ENCODE assay signal across 9 mouse cellular contexts in genomic region chr7:97790272-97790671, GRCm38 (mm10). TPM values are rescaled to one million over a fixed set of nuclear protein-coding genes. Genes with fewer than 3 reads are reported as not detected.
DNase-seq lines count a peak whose midpoint lies in the region; ATAC-seq and TF ChIP-seq lines count a peak whose summit lies in the region.
"Had no signal": no experiment of that assay in that cellular context is flagged by ENCODE, and none has a peak within 500 bp of the region (broad histone marks: within the 10 kb centered on the region; RNA-seq: fewer than 3 reads in every experiment).

No protein-coding gene starts in this region.

- WGBS in forebrain, embryonic 12.5 days: 54% methylated on average over 2 of the region's 2 CpGs
- WGBS in intestine, postnatal 0 days: 36% methylated on average over 2 of the region's 2 CpGs
- 37% methylated on average over 2 of the region's 2 CpGs for WGBS in neural tube, embryonic 12.5 days

- peak overlapping the region; percentile 71; the same call in 1 of the 2 replicates for H3K27ac ChIP-seq in layer of hippocampus, adult 2 months
- no peak overlapping the region for H3K27ac ChIP-seq in forebrain, embryonic 12.5 days
- no peak overlapping the region for H3K27ac ChIP-seq in intestine, postnatal 0 days (ENCODE audit: low read depth, low read length)
- no peak overlapping the region for H3K27ac ChIP-seq in neural tube, embryonic 12.5 days
- H3K27ac ChIP-seq: embryonic facial prominence, embryonic 12.5 days had no signal

- no peaks in the 10 kb centered on the region for H3K9me3 ChIP-seq in forebrain, embryonic 12.5 days
- no peaks in the 10 kb centered on the region for H3K9me3 ChIP-seq in intestine, postnatal 0 days (ENCODE audit: control insufficient read depth)
- H3K9me3 ChIP-seq in neural tube, embryonic 12.5 days: no peaks in the 10 kb centered on the region
- H3K9me3 ChIP-seq: embryonic facial prominence, embryonic 12.5 days had no signal

- peak overlapping the region; percentile 26; the same call in 1 of the 2 replicates for H3K4me3 ChIP-seq in layer of hippocampus, adult 2 months
- no peak overlapping the region for H3K4me3 ChIP-seq in forebrain, embryonic 12.5 days (replicated peaks)
- H3K4me3 ChIP-seq in intestine, postnatal 0 days (ENCODE audit: low read depth, low read length): no peak overlapping the region
- no peak overlapping the region for H3K4me3 ChIP-seq in neural tube, embryonic 12.5 days

- no peak for ATAC-seq in forebrain, embryonic 12.5 days (ENCODE audit: low FRiP score)
- ATAC-seq in intestine, postnatal 0 days: peak; percentile 49
- no peak for ATAC-seq in neural tube, embryonic 12.5 days (ENCODE audit: low FRiP score, low read depth)

- DNase-seq in layer of hippocampus, adult 2 months (ENCODE audit: low spot score in 2 of 2): no peak
- no peak for DNase-seq in layer of hippocampus, postnatal 14 days (ENCODE audit: low spot score in 2 of 2)
- DNase-seq in gastrocnemius, postnatal 25 days: no peak
- DNase-seq in adrenal gland, adult 18-20 months (ENCODE audit: low spot score in 2 of 2): no peak
- no peak for DNase-seq in cerebellum, postnatal 10 days

- H3K4me1 ChIP-seq in forebrain, embryonic 12.5 days: peaks cover 17% of the 10 kb centered on the region
- no peaks in the 10 kb centered on the region; the same call in 1 of the 2 replicates for H3K4me1 ChIP-seq in intestine, postnatal 0 days (replicated peaks; ENCODE audit: control insufficient read depth, insufficient read depth, low read length)
- peaks cover 17% of the 10 kb centered on the region for H3K4me1 ChIP-seq in neural tube, embryonic 12.5 days

- no peak for TF ChIP-seq CTCF in layer of hippocampus, adult 2 months (conservative IDR thresholded peaks at IDR 0.05)
- TF ChIP-seq CTCF in intestine, postnatal 0 days (IDR thresholded peaks at IDR 0.05; ENCODE audit: low read depth): no peak

- H3K27me3 ChIP-seq in forebrain, embryonic 12.5 days: peaks cover 10% of the 10 kb centered on the region; the same call in 1 of the 2 replicates
- H3K27me3 ChIP-seq in intestine, postnatal 0 days (replicated peaks; ENCODE audit: control insufficient read depth, insufficient read depth, low read length): no peaks in the 10 kb centered on the region
- no peaks in the 10 kb centered on the region for H3K27me3 ChIP-seq in neural tube, embryonic 12.5 days (replicated peaks)

- peak overlapping the region; percentile 89; the same call in 1 of the 2 replicates for H3K4me2 ChIP-seq in forebrain, embryonic 12.5 days
- H3K4me2 ChIP-seq in intestine, postnatal 0 days (replicated peaks; ENCODE audit: low read depth): peak overlapping the region; percentile 98; the same call in 1 of the 2 replicates
- peak overlapping the region; percentile 91 for H3K4me2 ChIP-seq in neural tube, embryonic 12.5 days (replicated peaks)

- H3K36me3 ChIP-seq in forebrain, embryonic 12.5 days (replicated peaks): no peaks in the 10 kb centered on the region
- no peaks in the 10 kb centered on the region for H3K36me3 ChIP-seq in intestine, postnatal 0 days (ENCODE audit: control insufficient read depth, insufficient read depth)
- no peaks in the 10 kb centered on the region for H3K36me3 ChIP-seq in neural tube, embryonic 12.5 days
- H3K36me3 ChIP-seq: embryonic facial prominence, embryonic 12.5 days had no signal

- no peak overlapping the region for H3K9ac ChIP-seq in forebrain, embryonic 12.5 days
- no peak overlapping the region for H3K9ac ChIP-seq in intestine, postnatal 0 days (ENCODE audit: low read depth, low read length)
- H3K9ac ChIP-seq in neural tube, embryonic 12.5 days: no peak overlapping the region
- H3K9ac ChIP-seq: embryonic facial prominence, embryonic 12.5 days had no signal

RNA-seq across cellular contexts. Expression of gene Pak1, which starts 1.9 kb away (rescaled TPM):
- 100 to 1,000 TPM; 209 to 219 TPM for total RNA-seq in layer of hippocampus, adult 2 months (2021)
- 100 to 1,000 TPM; 170 to 195 TPM for total RNA-seq in layer of hippocampus, postnatal 14 days (2021)
- 91.2 and 96.3 TPM in 2 replicates for polyA plus RNA-seq in forebrain, embryonic 12.5 days (2016; fragmentation: Nextera tagmentation; extraction: Ambion mirVana)
- 28.8 and 32.9 TPM in 2 replicates for polyA plus RNA-seq in intestine, postnatal 0 days (2015; fragmentation: Nextera tagmentation; extraction: Ambion mirVana)
- 97.7 and 105 TPM in 2 replicates for polyA plus RNA-seq in neural tube, embryonic 12.5 days (2016; fragmentation: Nextera tagmentation; extraction: Ambion mirVana)
- total RNA-seq in gastrocnemius, postnatal 25 days (2021): 10 to 100 TPM; 20.3 to 27.7 TPM
- 10 to 100 TPM; 26.9 to 31.3 TPM for total RNA-seq in adrenal gland, adult 18-20 months (2021)

RNA-seq across cellular contexts. Expression of gene Aqp11, which starts 52.2 kb away (rescaled TPM):
- 10 to 100 TPM; 37.7 to 38.9 TPM for total RNA-seq in layer of hippocampus, adult 2 months (2021)
- 10 to 100 TPM; 44.5 to 48.3 TPM for total RNA-seq in layer of hippocampus, postnatal 14 days (2021)
- polyA plus RNA-seq in forebrain, embryonic 12.5 days (2016; fragmentation: Nextera tagmentation; extraction: Ambion mirVana): 3.9 and 5.6 TPM in 2 replicates
- polyA plus RNA-seq in intestine, postnatal 0 days (2015; fragmentation: Nextera tagmentation; extraction: Ambion mirVana): 167 and 184 TPM in 2 replicates
- polyA plus RNA-seq in neural tube, embryonic 12.5 days (2016; fragmentation: Nextera tagmentation; extraction: Ambion mirVana): 7.3 and 7.7 TPM in 2 replicates
- total RNA-seq in gastrocnemius, postnatal 25 days (2021): 1 to 10 TPM in 1 of 2 experiments, under 1 TPM in 1; 0.82 to 1.2 TPM
- total RNA-seq in adrenal gland, adult 18-20 months (2021): 1 to 10 TPM; 2.8 to 3.8 TPM

Comparison
In these comparisons a context has a peak if more than half of its experiments do, and no peak if none do; other contexts are left out.
1. RNA of gene Pak1, which starts 1.9 kb away (total RNA-seq): 209 to 219 TPM in layer of hippocampus, adult 2 months and 170 to 195 TPM in layer of hippocampus, postnatal 14 days; 26.9 to 31.3 TPM in adrenal gland, adult 18-20 months and 20.3 to 27.7 TPM in gastrocnemius, postnatal 25 days; every median in the first group is over 4 times any median in the second.
2. RNA of gene Aqp11, which starts 52.2 kb away (total RNA-seq): 44.5 to 48.3 TPM in layer of hippocampus, postnatal 14 days and 37.7 to 38.9 TPM in layer of hippocampus, adult 2 months; 2.8 to 3.8 TPM in adrenal gland, adult 18-20 months and 0.82 to 1.2 TPM in gastrocnemius, postnatal 25 days; every median in the first group is over 4 times any median in the second.
3. Peak in every context shown above with its lines, with median percentiles within 50 percentile points of each other: H3K4me2 ChIP-seq.